Comparison of ENCODE assay signal across 11 mouse cellular contexts in the genomic region with DNA sequence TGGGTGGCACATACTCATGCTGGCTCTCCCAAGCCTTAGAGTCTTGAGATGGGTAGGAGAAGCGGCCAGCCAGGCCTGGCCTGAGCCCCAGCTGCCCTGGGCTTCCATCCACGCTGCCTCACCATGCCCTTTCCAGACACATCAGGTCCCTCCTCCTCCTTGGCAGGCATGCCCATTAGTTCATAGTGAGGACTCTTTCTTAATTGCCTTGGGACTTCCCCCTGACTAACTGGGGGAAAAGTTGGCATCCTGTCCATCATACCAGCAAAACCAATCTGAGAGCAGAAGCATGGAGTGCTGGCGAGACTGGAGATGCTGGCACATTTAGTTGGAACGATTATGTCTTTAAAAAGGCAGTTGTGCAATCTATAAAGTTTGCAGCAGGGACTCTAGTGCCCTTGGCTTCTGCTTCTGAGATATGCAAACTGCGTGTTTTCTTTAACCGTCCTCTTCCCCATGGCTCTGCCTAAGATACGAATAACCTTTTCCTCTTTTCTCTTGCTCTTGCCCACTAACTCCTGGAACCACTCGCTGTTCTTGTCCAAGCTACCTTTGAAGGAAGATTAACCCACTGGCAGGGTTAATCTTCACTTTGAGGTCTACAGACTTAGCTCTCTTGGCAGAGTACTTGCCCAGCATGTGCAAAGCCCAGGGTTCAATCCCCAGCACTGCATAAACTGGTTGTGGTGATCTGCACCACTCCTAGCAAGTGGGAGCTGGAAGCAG.
A peak's percentile ranks its signal among the peaks of the same experiment; 100 is the strongest.
DNase-seq lines count a peak whose midpoint lies in the region; ATAC-seq and TF ChIP-seq lines count a peak whose summit lies in the region.
"Had no signal": no experiment of that assay in that cellular context is flagged by ENCODE, and none has a peak within 500 bp of the region (broad histone marks: within the 10 kb centered on the region; RNA-seq: fewer than 3 reads in every experiment).

No protein-coding gene starts in this region.

- H3K4me3 ChIP-seq in forebrain, embryonic 14.5 days (ENCODE audit: low read depth, low read length) = no peak overlapping the region
- no peak overlapping the region for H3K4me3 ChIP-seq in forebrain, embryonic 10.5 days
- no peak overlapping the region for H3K4me3 ChIP-seq in gastrocnemius, adult 2 months
- H3K4me3 ChIP-seq in hindbrain, postnatal 0 days (ENCODE audit: low read length) = no peak overlapping the region
- H3K4me3 ChIP-seq: neural tube, embryonic 13.5 days; stomach, embryonic 15.5 days had no signal

- no peak for ATAC-seq in forebrain, embryonic 14.5 days
- peak; percentile 39; the same call in 1 of the 2 replicates for ATAC-seq in megakaryocyte-erythroid progenitor cell, adult 5-6 weeks (replicated peaks; ENCODE audit: low FRiP score, low TSS enrichment, poor library complexity, severe bottlenecking)
- no peak for ATAC-seq in hindbrain, postnatal 0 days

- 79% methylated on average over 8 of the region's 8 CpGs for WGBS in forebrain, embryonic 14.5 days
- 83% methylated on average over 8 of the region's 8 CpGs for WGBS in forebrain, embryonic 10.5 days
- 59% methylated on average over 8 of the region's 8 CpGs for WGBS in hindbrain, postnatal 0 days

- intact Hi-C loops in gastrocnemius, adult 2 months (cut with DNase I) = loop anchor here (10.0 kb wide), 1 partner anchor 585 kb away; no protein-coding TSS in a partner anchor

- H3K9me3 ChIP-seq in forebrain, embryonic 14.5 days (replicated peaks; ENCODE audit: control insufficient read depth, low read length) = no peaks in the 10 kb centered on the region
- no peaks in the 10 kb centered on the region for H3K9me3 ChIP-seq in forebrain, embryonic 10.5 days
- no peaks in the 10 kb centered on the region for H3K9me3 ChIP-seq in hindbrain, postnatal 0 days (ENCODE audit: low read length)
- H3K9me3 ChIP-seq: neural tube, embryonic 13.5 days; stomach, embryonic 15.5 days had no signal

- H3K27me3 ChIP-seq in forebrain, embryonic 14.5 days (replicated peaks; ENCODE audit: control insufficient read depth, insufficient read depth, low read length) = 0 out of 2 replicates have a peak, but pooled peaks cover 3% of the 10 kb centered on the region
- peaks cover 79% of the 10 kb centered on the region for H3K27me3 ChIP-seq in forebrain, embryonic 10.5 days (ENCODE audit: poor library complexity, severe bottlenecking)
- no peaks in the 10 kb centered on the region for H3K27me3 ChIP-seq in hindbrain, postnatal 0 days (ENCODE audit: insufficient read depth, low read length)

- H3K4me2 ChIP-seq in forebrain, embryonic 14.5 days (ENCODE audit: low read length) = no peak overlapping the region
- H3K4me2 ChIP-seq in hindbrain, postnatal 0 days (ENCODE audit: low read depth, low read length) = no peak overlapping the region
- H3K4me2 ChIP-seq: neural tube, embryonic 13.5 days; stomach, embryonic 15.5 days had no signal

- TF ChIP-seq CTCF in gastrocnemius, adult 2 months (IDR thresholded peaks at IDR 0.05) = no peak
- TF ChIP-seq CTCF in hindbrain, postnatal 0 days (IDR thresholded peaks at IDR 0.05; ENCODE audit: low read depth) = no peak

- H3K36me3 ChIP-seq in forebrain, embryonic 14.5 days (ENCODE audit: control insufficient read depth, insufficient read depth, low read length) = no peaks in the 10 kb centered on the region
- H3K36me3 ChIP-seq in forebrain, embryonic 10.5 days (replicated peaks) = no peaks in the 10 kb centered on the region
- H3K36me3 ChIP-seq in hindbrain, postnatal 0 days (ENCODE audit: insufficient read depth, low read length) = no peaks in the 10 kb centered on the region
- H3K36me3 ChIP-seq: neural tube, embryonic 13.5 days; stomach, embryonic 15.5 days had no signal

- DNase-seq in forebrain, embryonic 14.5 days (ENCODE audit: low spot score) = peak; percentile 53
- DNase-seq in forebrain, embryonic 10.5 days (ENCODE audit: extremely low spot score, low spot score) = no peak
- DNase-seq in lung, adult 18-20 months = peak; percentile 68 to 77
- no peak for DNase-seq in lung, postnatal 4 days
- peak; percentile 79 for DNase-seq in gastrocnemius, adult 2 months
- no peak for DNase-seq in MN1 (ENCODE audit: low spot score)
- no peak for DNase-seq in hindbrain, postnatal 0 days (ENCODE audit: low spot score)
- DNase-seq: heart, postnatal 4 days had no signal

- H3K9ac ChIP-seq in forebrain, embryonic 14.5 days (ENCODE audit: low read length) = no peak overlapping the region
- no peak overlapping the region for H3K9ac ChIP-seq in hindbrain, postnatal 0 days (replicated peaks; ENCODE audit: low read length)
- H3K9ac ChIP-seq: neural tube, embryonic 13.5 days; stomach, embryonic 15.5 days had no signal

- no peaks in the 10 kb centered on the region; the same call in 1 of the 2 replicates for H3K4me1 ChIP-seq in forebrain, embryonic 14.5 days (ENCODE audit: control insufficient read depth, insufficient read depth, low read length)
- H3K4me1 ChIP-seq in forebrain, embryonic 10.5 days = peaks cover 43% of the 10 kb centered on the region
- H3K4me1 ChIP-seq in hindbrain, postnatal 0 days (ENCODE audit: insufficient read depth, low read length) = no peaks in the 10 kb centered on the region

- H3K27ac ChIP-seq in forebrain, embryonic 14.5 days (ENCODE audit: low read depth, low read length) = no peak overlapping the region
- H3K27ac ChIP-seq in forebrain, embryonic 10.5 days = no peak overlapping the region
- no peak overlapping the region for H3K27ac ChIP-seq in gastrocnemius, adult 2 months
- H3K27ac ChIP-seq in hindbrain, postnatal 0 days = no peak overlapping the region
- H3K27ac ChIP-seq: neural tube, embryonic 13.5 days; stomach, embryonic 15.5 days had no signal

Comparison
In these comparisons a context has a peak if more than half of its experiments do, and no peak if none do; other contexts are left out.
1. DNase-seq: peak in forebrain, embryonic 14.5 days (single experiment), lung, adult 18-20 months (2 of 2) and gastrocnemius, adult 2 months (single experiment); none in forebrain, embryonic 10.5 days (single experiment), lung, postnatal 4 days (0 of 2), MN1 (single experiment) and hindbrain, postnatal 0 days (single experiment).